In genomic region chr3:20150511-20150910, GRCm38 (mm10) we compare ENCODE assay signal across 25 mouse cellular contexts. TPM values are rescaled to one million over a fixed set of nuclear protein-coding genes. Genes with fewer than 3 reads are reported as not detected.
A peak's percentile ranks its signal among the peaks of the same experiment; 100 is the strongest.
DNase-seq lines count a peak whose midpoint lies in the region; ATAC-seq lines count a peak whose summit lies in the region.
"Had no signal": no experiment of that assay in that cellular context is flagged by ENCODE, and none has a peak within 500 bp of the region (broad histone marks: within the 10 kb centered on the region; RNA-seq: fewer than 3 reads in every experiment).

No protein-coding gene starts in this region.

- peaks cover 43% of the 10 kb centered on the region for H3K36me3 ChIP-seq in heart, embryonic 10.5 days
- H3K36me3 ChIP-seq in heart, embryonic 13.5 days = peaks cover 63% of the 10 kb centered on the region
- peaks cover 13% of the 10 kb centered on the region for H3K36me3 ChIP-seq in heart, embryonic 16.5 days (ENCODE audit: control insufficient read depth, insufficient read depth)
- H3K36me3 ChIP-seq: hindbrain, embryonic 12.5 days had no signal

- 33% methylated on average over 2 of the region's 2 CpGs for WGBS in heart, embryonic 10.5 days
- 45% methylated on average over 2 of the region's 2 CpGs for WGBS in heart, embryonic 13.5 days
- WGBS in heart, embryonic 16.5 days = 37% methylated on average over 2 of the region's 2 CpGs

- peak overlapping the region; percentile 79 for H3K4me2 ChIP-seq in heart, embryonic 13.5 days
- H3K4me2 ChIP-seq in heart, embryonic 16.5 days (ENCODE audit: low read depth, low read length) = peak overlapping the region; percentile 0; the same call in 1 of the 2 replicates
- H3K4me2 ChIP-seq: forebrain, embryonic 13.5 days; hindbrain, embryonic 12.5 days; hindbrain, embryonic 15.5 days; kidney, embryonic 15.5 days had no signal

- no peak for DNase-seq in heart, embryonic 10.5 days (ENCODE audit: low spot score)
- no peak for DNase-seq in heart, postnatal 14 days
- no peak for DNase-seq in heart, adult 18-20 months
- no peak for DNase-seq in heart, postnatal 36 days
- DNase-seq in R1 (ENCODE audit: low read depth, low spot score) = peak; percentile 77
- DNase-seq in kidney, adult 11 months = no peak
- DNase-seq: adrenal gland, postnatal 10 days; adrenal gland, postnatal 36 days; B cell, adult 2 months; cerebellum, adult 18-20 months; cerebellum, adult 9-10 months; cerebellum, postnatal 14 days; gastrocnemius, postnatal 14 days; kidney, adult 8-10 months; kidney, postnatal 10 days had no signal

- peak overlapping the region; percentile 95 for H3K4me3 ChIP-seq in heart, embryonic 10.5 days
- H3K4me3 ChIP-seq in heart, embryonic 13.5 days = peak overlapping the region; percentile 95; the same call in 1 of the 2 replicates
- no peak overlapping the region for H3K4me3 ChIP-seq in heart, embryonic 16.5 days (ENCODE audit: low read length)
- H3K4me3 ChIP-seq: forebrain, embryonic 10.5 days; forebrain, embryonic 13.5 days; hindbrain, embryonic 12.5 days; hindbrain, embryonic 15.5 days; kidney, embryonic 15.5 days had no signal

- no peaks in the 10 kb centered on the region for H3K9me3 ChIP-seq in heart, embryonic 10.5 days
- H3K9me3 ChIP-seq in heart, embryonic 13.5 days = no peaks in the 10 kb centered on the region
- no peaks in the 10 kb centered on the region for H3K9me3 ChIP-seq in heart, embryonic 16.5 days (replicated peaks; ENCODE audit: control insufficient read depth, low read length)
- H3K9me3 ChIP-seq: forebrain, embryonic 10.5 days; forebrain, embryonic 13.5 days; hindbrain, embryonic 12.5 days; hindbrain, embryonic 15.5 days; kidney, embryonic 15.5 days had no signal

- peaks cover 41% of the 10 kb centered on the region for H3K4me1 ChIP-seq in heart, embryonic 10.5 days
- peaks cover 77% of the 10 kb centered on the region for H3K4me1 ChIP-seq in heart, embryonic 13.5 days
- peaks cover 30% of the 10 kb centered on the region for H3K4me1 ChIP-seq in heart, embryonic 16.5 days (ENCODE audit: control insufficient read depth, insufficient read depth, low read length)

- H3K9ac ChIP-seq in heart, embryonic 13.5 days = peak overlapping the region; percentile 99
- no peak overlapping the region for H3K9ac ChIP-seq in heart, embryonic 16.5 days (ENCODE audit: low read length)
- H3K9ac ChIP-seq: forebrain, embryonic 13.5 days; hindbrain, embryonic 12.5 days; hindbrain, embryonic 15.5 days; kidney, embryonic 15.5 days had no signal

- intact Hi-C loops in heart, postnatal 14 days (cut with DNase I) = loop anchor here (5.0 kb wide), 1 partner anchor 73 kb away; no protein-coding TSS in a partner anchor
- intact Hi-C loops in heart, postnatal 36 days (cut with DNase I) = loop anchor here (10.0 kb wide), 1 partner anchor 526 kb away; the partner anchor contains the start of gene 1700064H15Rik

- ATAC-seq in heart, embryonic 13.5 days (ENCODE audit: extremely low read depth, insufficient number of reproducible peaks, low FRiP score, low TSS enrichment) = no peak
- ATAC-seq in heart, embryonic 16.5 days (replicated peaks; ENCODE audit: extremely low read depth, insufficient read depth, low FRiP score) = no peak
- ATAC-seq: forebrain, embryonic 13.5 days; forebrain, embryonic 16.5 days; intestine, postnatal 0 days had no signal

- peak overlapping the region; percentile 84 for H3K27ac ChIP-seq in heart, embryonic 10.5 days
- peak overlapping the region; percentile 96 for H3K27ac ChIP-seq in heart, embryonic 13.5 days (replicated peaks)
- H3K27ac ChIP-seq in heart, embryonic 16.5 days (ENCODE audit: low read length) = peak overlapping the region; percentile 33
- H3K27ac ChIP-seq: forebrain, embryonic 10.5 days; forebrain, embryonic 13.5 days; hindbrain, embryonic 12.5 days; hindbrain, embryonic 15.5 days; kidney, embryonic 15.5 days had no signal

- H3K27me3 ChIP-seq in heart, embryonic 10.5 days (ENCODE audit: insufficient read depth, poor library complexity, severe bottlenecking) = no peaks in the 10 kb centered on the region
- no peaks in the 10 kb centered on the region for H3K27me3 ChIP-seq in heart, embryonic 13.5 days (replicated peaks)
- no peaks in the 10 kb centered on the region for H3K27me3 ChIP-seq in heart, embryonic 16.5 days (ENCODE audit: control insufficient read depth, insufficient read depth, low read length)
- H3K27me3 ChIP-seq: CH12.LX; forebrain, embryonic 13.5 days; hindbrain, embryonic 12.5 days; hindbrain, embryonic 15.5 days; kidney, embryonic 15.5 days had no signal

RNA-seq across cellular contexts. Expression of gene Gyg, which starts 4.6 kb away (rescaled TPM):
- polyA plus RNA-seq in heart, embryonic 10.5 days (2016; fragmentation: Nextera tagmentation; extraction: Ambion mirVana) = 444 and 807 TPM in 2 replicates
- 100 to 1,000 TPM; 135 to 136 TPM for total RNA-seq in heart, postnatal 14 days (2021)
- 686 and 787 TPM in 2 replicates for polyA plus RNA-seq in heart, embryonic 13.5 days (2015; fragmentation: Nextera tagmentation; extraction: Ambion mirVana)
- 100 to 1,000 TPM; 154 to 168 TPM for total RNA-seq in heart, adult 18-20 months (2021)
- 457 and 496 TPM in 2 replicates for polyA plus RNA-seq in heart, embryonic 16.5 days (2015; fragmentation: Nextera tagmentation; extraction: Ambion mirVana)
- 100 to 1,000 TPM; 151 to 158 TPM for total RNA-seq in heart, postnatal 36 days (2021)

Comparison
In these comparisons a context has a peak if more than half of its experiments do, and no peak if none do; other contexts are left out.
1. H3K27ac ChIP-seq: peak in every context shown above with its lines; median percentile 96 in heart, embryonic 13.5 days; 84 in heart, embryonic 10.5 days; 33 in heart, embryonic 16.5 days.